Mouse (Mus musculus) forebrain, embryonic 12.5 days (tissue): ENCODE measurements around the gene Atp6v0c. TPM values are rescaled to one million over a fixed set of nuclear protein-coding genes. Genes with fewer than 3 reads are reported as not detected.
"Not testable (repeated sequence)": the region's sequence is repeated elsewhere in the genome, so short reads cannot be mapped to it uniquely, and the experiment has no call there.

ENCODE experiments used
- ATAC-seq: fragments of 200-750 bp; cut with Nextera tagmentation; 2 replicates; pipeline ENCODE4 v1.8.0; 2017; ENCODE audit warnings: moderate TSS enrichment; ENCODE audit not compliant: low FRiP score
- H3K27ac ChIP-seq: fragments of 300-500 bp; sonication (generic); 2 replicates; pipeline ENCODE4 v1.5.1; 2016; ENCODE audit warnings: mild to moderate bottlenecking
- H3K27me3 ChIP-seq: fragments of 300-500 bp; sonication (generic); 2 replicates; pipeline ENCODE4 v1.6.1; 2016; ENCODE audit warnings: mild to moderate bottlenecking
- H3K36me3 ChIP-seq: fragments of 300-500 bp; sonication (generic); replicated peaks from 2 replicates; pipeline ENCODE4 v1.6.1; 2016; ENCODE audit warnings: mild to moderate bottlenecking
- H3K4me1 ChIP-seq: fragments of 300-500 bp; sonication (generic); 2 replicates; pipeline ENCODE4 v1.6.1; 2016
- H3K4me2 ChIP-seq: fragments of 300-500 bp; sonication (generic); 2 replicates; pipeline ENCODE4 v1.6.1; 2016; ENCODE audit warnings: mild to moderate bottlenecking, moderate library complexity
- H3K4me3 ChIP-seq: fragments of 300-500 bp; sonication (generic); replicated peaks from 2 replicates; pipeline ENCODE4 v1.5.1; 2016; ENCODE audit warnings: mild to moderate bottlenecking
- H3K9ac ChIP-seq: fragments of 300-500 bp; sonication (generic); 2 replicates; pipeline ENCODE4 v1.6.1; 2016; ENCODE audit warnings: mild to moderate bottlenecking
- H3K9me3 ChIP-seq: fragments of 300-500 bp; sonication (generic); 2 replicates; pipeline ENCODE4 v1.6.1; 2016
- WGBS: fragments of 180-500 bp; shearing (Covaris S2); methylation state at CpG from one replicate; pipeline ENCODE4 v1.1.7; 2016; 5-methylcytosine and 5-hydroxymethylcytosine counted together
- polyA plus RNA-seq: library from polyadenylated mRNA; unstranded; fragments of >200 nt; fragmentation: Nextera tagmentation; extraction: Ambion mirVana; gene quantifications from 2 replicates; pipeline ENCODE4 v1.2.1, GENCODE M21; 2016

Gene Atp6v0c
- polyA plus RNA-seq, 1 experiment from 2014 or later: 461 TPM

GRCm38 (mm10) chr17:24151382-24151781 lies 18.1 kb downstream of the Atp6v0c start:
- no peak for ATAC-seq
- Histone ChIP-seq H3K9me3 (no peaks in the 10 kb centered on the region), H3K27ac (no peak overlapping the region), H3K4me2 (peak overlapping the region; percentile 57; the same call in 1 of the 2 replicates), H3K4me1 (peaks cover 10% of the 10 kb centered on the region), H3K27me3 (0 out of 2 replicates have a peak, but pooled peaks cover 4% of the 10 kb centered on the region), H3K9ac (no peak overlapping the region), H3K36me3 (peaks cover 8% of the 10 kb centered on the region; the same call in 1 of the 2 replicates), H3K4me3 (no peak overlapping the region)
- 24% methylated on average over 7 of the region's 7 CpGs for WGBS

- Histone ChIP-seq H3K9me3 (no peaks in the 10 kb centered on the region), H3K4me1 (peaks cover 10% of the 10 kb centered on the region), H3K27ac (no peak within 1 kb of the TSS), H3K4me2 (peak within 1 kb of the TSS; percentile 57), H3K36me3 (peaks cover 3% of the 10 kb centered on the region; the same call in 1 of the 2 replicates), H3K4me3 (peak within 1 kb of the TSS; percentile 28), H3K9ac (peak within 1 kb of the TSS; percentile 51; the same call in 1 of the 2 replicates), H3K27me3 (0 out of 2 replicates have a peak, but pooled peaks cover 4% of the 10 kb centered on the region)
- 84% methylated on average over 2 of the region's 2 CpGs for WGBS
- no peak for ATAC-seq
Measured at GRCm38 (mm10) chr17:24150824-24151223, 18.7 kb downstream of the Atp6v0c start, which contains the start of gene Pdpk1. Gene Pdpk1, minus strand, starts transcription at chr17:24150924.

- Histone ChIP-seq H3K27ac (no peak overlapping the region), H3K27me3 (0 out of 2 replicates have a peak, but pooled peaks cover 4% of the 10 kb centered on the region), H3K4me2 (no peak overlapping the region), H3K9me3 (no peaks in the 10 kb centered on the region), H3K4me1 (peaks cover 10% of the 10 kb centered on the region), H3K4me3 (no peak overlapping the region), H3K36me3 (no peaks in the 10 kb centered on the region), H3K9ac (no peak overlapping the region)
- no peak for ATAC-seq
- WGBS: 88% methylated on average over 7 of the region's 7 CpGs
Measured at GRCm38 (mm10) chr17:24149421-24149820, 20.1 kb downstream of the Atp6v0c start.

- Histone ChIP-seq H3K27me3 (no peaks in the 10 kb centered on the region), H3K27ac (no peak overlapping the region), H3K4me1 (peaks cover 23% of the 10 kb centered on the region), H3K4me3 (no peak overlapping the region), H3K36me3 (no peaks in the 10 kb centered on the region), H3K4me2 (no peak overlapping the region), H3K9me3 (no peaks in the 10 kb centered on the region), H3K9ac (no peak overlapping the region)
- ATAC-seq: no peak
- 61% methylated on average over 2 of the region's 2 CpGs for WGBS
Measured at GRCm38 (mm10) chr17:24142897-24143296, 26.6 kb downstream of the Atp6v0c start.

GRCm38 (mm10) chr17:24141425-24141920 lies 28.0 kb downstream of the Atp6v0c start:
- H3K9me3 ChIP-seq: no peaks in the 10 kb centered on the region
- peak overlapping the region; percentile 96 for H3K4me2 ChIP-seq
- peak overlapping the region; percentile 86 for H3K27ac ChIP-seq
- ATAC-seq: peak; percentile 99
- peak overlapping the region; percentile 96 for H3K9ac ChIP-seq
- no peaks in the 10 kb centered on the region for H3K36me3 ChIP-seq
- H3K4me3 ChIP-seq: peak overlapping the region; percentile 99
- H3K4me1 ChIP-seq: peaks cover 23% of the 10 kb centered on the region
- WGBS: 1% methylated on average over 50 of the region's 57 CpGs
- no peaks in the 10 kb centered on the region for H3K27me3 ChIP-seq

DNA sequence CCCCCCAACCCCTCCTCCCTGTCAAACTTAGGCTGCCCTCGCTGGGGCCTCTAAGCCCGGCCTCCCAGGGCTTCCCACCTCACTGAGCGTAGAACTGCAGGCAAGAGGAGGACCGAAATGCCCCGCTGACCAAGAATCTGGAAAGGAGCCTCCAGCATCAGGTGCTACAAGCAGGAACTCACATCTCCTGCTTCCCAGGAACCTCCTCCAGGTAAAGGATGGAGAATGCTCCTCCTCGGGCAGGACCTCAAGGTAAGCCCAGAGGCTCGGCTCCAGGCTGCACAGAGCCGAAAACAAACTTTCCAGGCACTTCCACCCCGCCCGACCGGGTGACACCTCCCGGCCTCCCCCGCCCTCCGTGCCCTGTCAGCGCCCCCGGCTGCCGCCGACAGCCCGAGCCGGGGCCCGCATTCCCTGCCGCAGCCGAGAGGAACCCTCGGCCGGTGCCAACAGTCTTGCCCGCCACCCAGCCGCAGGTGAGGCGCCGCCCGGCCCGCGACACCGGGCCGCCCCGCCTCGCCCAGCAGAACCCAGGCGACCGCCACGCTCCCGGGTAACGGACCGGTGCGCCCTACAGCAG lies 28.6 kb downstream of the Atp6v0c start:
- H3K27me3 ChIP-seq: no peaks in the 10 kb centered on the region
- H3K36me3 ChIP-seq: no peaks in the 10 kb centered on the region
- peaks cover 23% of the 10 kb centered on the region for H3K4me1 ChIP-seq
- WGBS: under 1% methylated on average over 33 of the region's 43 CpGs
- H3K9me3 ChIP-seq: no peaks in the 10 kb centered on the region
- H3K9ac ChIP-seq: peak overlapping the region; percentile 96
- peak overlapping the region; percentile 99 for H3K4me3 ChIP-seq
- no peak; the same call in none of the 2 replicates for ATAC-seq
- peak overlapping the region; percentile 86 for H3K27ac ChIP-seq
- H3K4me2 ChIP-seq: peak overlapping the region; percentile 96

- H3K9me3 ChIP-seq: no peaks in the 10 kb centered on the region
- H3K4me2 ChIP-seq: peak overlapping the region; percentile 96
- no peak for ATAC-seq
- no peak overlapping the region for H3K27ac ChIP-seq
- H3K9ac ChIP-seq: peak overlapping the region; percentile 96; the same call in 1 of the 2 replicates
- WGBS: 92% methylated on average over 4 of the region's 4 CpGs
- H3K4me3 ChIP-seq: peak overlapping the region; percentile 99; the same call in 1 of the 2 replicates
- no peaks in the 10 kb centered on the region for H3K27me3 ChIP-seq
- no peaks in the 10 kb centered on the region for H3K36me3 ChIP-seq
- peaks cover 23% of the 10 kb centered on the region for H3K4me1 ChIP-seq
Measured at GRCm38 (mm10) chr17:24139968-24140367, 29.5 kb downstream of the Atp6v0c start.

DNA sequence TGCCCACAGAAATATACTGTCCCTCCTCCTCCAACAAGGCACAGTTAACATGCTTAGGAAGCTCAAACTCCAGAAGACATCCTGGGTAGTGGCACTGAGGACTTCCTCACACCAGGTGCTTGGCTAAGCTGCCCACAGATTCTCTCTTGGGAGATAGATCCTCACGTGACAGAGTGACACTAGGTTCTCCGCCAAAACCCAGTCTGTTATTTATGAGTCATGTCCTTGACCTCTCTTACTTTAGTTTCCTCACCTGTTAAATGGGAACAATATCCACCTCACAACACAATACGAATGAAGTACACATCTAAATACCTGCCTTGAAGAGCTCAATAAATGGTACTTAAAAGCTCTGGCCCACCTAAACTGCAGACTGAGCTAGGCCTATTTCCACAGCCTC lies 30.2 kb downstream of the Atp6v0c start:
- no peaks in the 10 kb centered on the region for H3K36me3 ChIP-seq
- no peak overlapping the region for H3K4me3 ChIP-seq
- ATAC-seq: no peak
- no peak overlapping the region for H3K4me2 ChIP-seq
- no peak overlapping the region for H3K27ac ChIP-seq
- no peak overlapping the region for H3K9ac ChIP-seq
- H3K27me3 ChIP-seq: no peaks in the 10 kb centered on the region
- 91% methylated on average over 3 of the region's 3 CpGs for WGBS
- H3K9me3 ChIP-seq: no peaks in the 10 kb centered on the region
- H3K4me1 ChIP-seq: peaks cover 23% of the 10 kb centered on the region

- H3K9ac ChIP-seq: no peak overlapping the region
- H3K4me3 ChIP-seq: no peak overlapping the region
- no peak overlapping the region for H3K4me2 ChIP-seq
- no peak overlapping the region for H3K27ac ChIP-seq
- no peaks in the 10 kb centered on the region for H3K36me3 ChIP-seq
- no peaks in the 10 kb centered on the region for H3K9me3 ChIP-seq
- no peak for ATAC-seq
- peaks cover 21% of the 10 kb centered on the region for H3K4me1 ChIP-seq
- 87% methylated on average over 2 of the region's 2 CpGs for WGBS
- no peaks in the 10 kb centered on the region for H3K27me3 ChIP-seq
Measured at GRCm38 (mm10) chr17:24137226-24137880, 32.1 kb downstream of the Atp6v0c start.

- Histone ChIP-seq H3K36me3 (no peaks in the 10 kb centered on the region), H3K4me3 (no peak overlapping the region), H3K9me3 (no peaks in the 10 kb centered on the region), H3K9ac (no peak overlapping the region), H3K27me3 (no peaks in the 10 kb centered on the region), H3K4me2 (no peak overlapping the region), H3K27ac (no peak overlapping the region), H3K4me1 (no peaks in the 10 kb centered on the region; the same call in 1 of the 2 replicates)
- ATAC-seq: no peak
Measured at GRCm38 (mm10) chr17:24134062-24134461, 35.4 kb downstream of the Atp6v0c start.

DNA sequence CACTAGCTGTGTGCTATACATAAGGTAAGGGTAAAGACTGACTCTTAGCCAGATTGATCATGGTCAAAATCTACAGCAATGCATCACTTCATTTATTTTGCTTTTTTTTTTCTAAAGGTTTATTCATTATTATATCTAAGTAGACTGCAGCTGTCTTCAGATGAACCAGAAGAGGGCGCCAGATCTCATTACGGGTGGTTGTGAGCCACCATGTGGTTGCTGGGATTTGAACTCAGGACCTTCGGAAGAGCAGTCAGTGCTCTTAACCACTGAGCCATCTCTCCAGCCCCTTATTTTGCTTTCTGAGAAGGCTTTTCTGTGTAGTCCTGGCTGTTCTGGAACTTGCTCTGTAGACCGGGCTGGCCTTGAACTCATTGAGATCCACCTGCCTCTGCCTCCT lies 36.6 kb downstream of the Atp6v0c start:
- H3K36me3 ChIP-seq, ATAC-seq, H3K27ac ChIP-seq, H3K4me3 ChIP-seq, H3K4me2 ChIP-seq, H3K9me3 ChIP-seq, H3K9ac ChIP-seq, H3K27me3 ChIP-seq, H3K4me1 ChIP-seq: not testable (repeated sequence)
- 88% methylated on average over 4 of the region's 4 CpGs for WGBS

- 90% methylated on average over 3 of the region's 3 CpGs for WGBS
- H3K27me3 ChIP-seq: no peaks in the 10 kb centered on the region
- no peak for ATAC-seq
- no peaks in the 10 kb centered on the region for H3K9me3 ChIP-seq
- H3K9ac ChIP-seq: no peak overlapping the region
- H3K36me3 ChIP-seq: no peaks in the 10 kb centered on the region
- H3K4me2 ChIP-seq: no peak overlapping the region
- H3K27ac ChIP-seq: no peak overlapping the region
- H3K4me3 ChIP-seq: no peak overlapping the region
- H3K4me1 ChIP-seq: no peaks in the 10 kb centered on the region
Measured at GRCm38 (mm10) chr17:24131570-24131969, 37.9 kb downstream of the Atp6v0c start.
